Mouse (Mus musculus): ENCODE data around the gene Olfr315. TPM values are rescaled to one million over a fixed set of nuclear protein-coding genes. Genes with fewer than 3 reads are reported as not detected.
"Not testable (repeated sequence)": the region's sequence is repeated elsewhere in the genome, so short reads cannot be mapped to it uniquely, and the experiment has no call there.

Olfr315 gene
- polyA plus RNA-seq (2012; ENCODE audit: insufficient read depth, low replicate concordance) = not detected in 2 replicates

- no peak for TF ChIP-seq FLI1 (IDR thresholded peaks at IDR 0.05; ENCODE audit: low read length)
- no peak for TF ChIP-seq GATA1 (IDR thresholded peaks at IDR 0.05; ENCODE audit: borderline replicate concordance, low read length)
- no peaks in the 10 kb centered on the region for H3K4me1 ChIP-seq
- H3K27me3 ChIP-seq (replicated peaks) = peaks cover 9% of the 10 kb centered on the region
- peaks cover 4% of the 10 kb centered on the region; the same call in 1 of the 2 replicates for H3K9me3 ChIP-seq
- no peak within 1 kb of the TSS for H3K4me3 ChIP-seq (replicated peaks)
- no peaks in the 10 kb centered on the region for H3K36me3 ChIP-seq (replicated peaks; ENCODE audit: low read length)
These were observed at the start of gene Olfr315 for GRCm38 (mm10) chr11:58772888-58773287. TSS of gene Olfr315 (plus strand) at chr11:58773188.

GRCm38 (mm10) chr11:58723914-58724313 is 49.1 kb upstream of the Olfr315 start, which contains the start of gene Olfr318:
TSS of gene Olfr318 (minus strand) at chr11:58724014.
- Histone ChIP-seq H3K4me3 (replicated peaks) (no peak within 1 kb of the TSS), H3K36me3 (replicated peaks; ENCODE audit: low read length) (no peaks in the 10 kb centered on the region), H3K27me3 (replicated peaks) (no peaks in the 10 kb centered on the region), H3K9me3 (no peaks in the 10 kb centered on the region), H3K4me1 (no peaks in the 10 kb centered on the region)
- TF ChIP-seq GATA1 (IDR thresholded peaks at IDR 0.05; ENCODE audit: borderline replicate concordance, low read length) (no peak), FLI1 (IDR thresholded peaks at IDR 0.05; ENCODE audit: low read length) (no peak)

DNA sequence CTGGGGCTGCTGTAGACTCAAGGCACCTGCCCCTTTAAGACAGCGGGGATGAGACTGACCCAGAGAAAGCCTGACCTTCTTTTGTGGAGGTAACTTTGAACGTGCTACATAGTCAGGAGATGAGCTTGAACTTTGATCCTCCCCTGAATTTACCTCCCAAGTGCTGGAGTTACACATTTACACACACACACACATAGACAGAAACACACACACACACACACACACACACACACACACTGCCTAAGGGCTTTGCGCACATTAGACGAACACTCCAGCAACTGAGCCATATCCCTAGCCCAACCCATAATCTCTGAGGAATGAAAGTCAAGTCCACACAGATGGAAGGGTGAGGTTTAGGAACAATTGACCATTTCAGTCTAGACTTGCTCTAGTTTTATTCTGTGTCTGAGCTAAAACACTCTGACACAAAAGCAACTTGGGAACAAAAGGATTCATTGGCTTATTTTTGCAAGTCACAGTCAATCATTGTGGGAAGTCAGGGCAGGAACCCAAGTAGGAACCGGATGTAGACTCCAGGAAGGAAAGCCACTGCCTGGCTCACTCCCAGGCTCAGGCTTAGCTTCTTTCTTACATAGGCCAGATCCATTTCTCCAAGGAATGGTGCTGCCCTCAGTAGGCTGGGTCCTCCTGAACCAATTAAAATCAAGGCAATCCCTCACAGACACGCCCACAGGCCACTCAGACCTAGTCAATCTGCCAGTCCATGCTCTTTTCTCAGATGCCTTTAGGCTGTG is 44.9 kb upstream of the Olfr315 start:
- not testable (repeated sequence) for H3K36me3 ChIP-seq (replicated peaks; ENCODE audit: low read length); H3K4me3 ChIP-seq (replicated peaks); H3K4me1 ChIP-seq; H3K9me3 ChIP-seq; H3K27me3 ChIP-seq (replicated peaks)

DNA sequence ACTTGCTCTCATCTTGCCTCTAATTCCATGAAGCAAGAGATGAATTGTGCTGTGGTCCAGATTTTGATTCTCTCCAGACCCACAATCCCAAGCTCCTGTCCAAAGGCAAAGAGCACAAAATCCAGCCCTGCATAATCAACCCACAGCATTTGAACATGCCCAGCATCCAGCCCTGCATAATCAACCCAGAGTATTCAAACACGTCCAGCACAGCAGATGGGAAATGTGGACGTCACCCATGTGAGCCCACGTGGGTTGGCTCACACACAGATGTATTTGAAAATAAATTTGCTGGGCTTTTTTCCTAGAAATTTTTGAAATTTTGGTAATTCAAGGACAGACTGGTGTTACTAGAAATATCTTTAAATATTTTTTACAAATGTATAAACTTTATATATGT is 39.6 kb upstream of the Olfr315 start:
- H3K4me3 ChIP-seq (replicated peaks) = no peak overlapping the region
- H3K27me3 ChIP-seq (replicated peaks) = peaks cover 10% of the 10 kb centered on the region
- no peak for TF ChIP-seq FLI1 (IDR thresholded peaks at IDR 0.05; ENCODE audit: low read length)
- no peak for TF ChIP-seq GATA1 (IDR thresholded peaks at IDR 0.05; ENCODE audit: borderline replicate concordance, low read length)

DNA sequence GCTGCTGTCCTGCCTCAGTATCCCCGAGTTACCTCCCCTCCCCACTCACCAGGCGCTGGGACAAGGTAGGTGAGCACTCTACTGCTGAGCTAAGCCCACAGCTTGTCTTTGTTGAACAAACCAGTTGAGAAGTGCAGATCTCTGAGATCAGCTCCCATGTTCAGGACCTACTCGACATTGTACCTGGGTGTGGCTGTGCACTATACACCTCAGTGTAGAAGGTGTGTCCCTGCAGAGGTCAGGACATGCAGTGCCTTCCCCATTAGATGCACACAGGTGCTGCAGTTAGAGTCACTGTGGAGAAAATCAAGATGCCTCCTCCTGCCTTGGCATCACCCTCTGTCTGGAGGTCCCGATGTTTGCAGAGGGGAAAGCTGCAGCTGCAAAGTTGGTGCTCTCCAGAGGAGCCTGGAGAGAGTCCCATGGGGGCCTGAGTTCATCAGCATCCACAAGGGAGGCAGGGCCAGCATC is 34.2 kb upstream of the Olfr315 start, which contains the start of gene Olfr317:
Olfr317 (minus strand) TSS at position 421 of the 471 bp plus-strand sequence.
- no peak within 1 kb of the TSS for H3K4me3 ChIP-seq (replicated peaks)
- H3K27me3 ChIP-seq (replicated peaks) = peaks cover 9% of the 10 kb centered on the region
- H3K36me3 ChIP-seq (replicated peaks; ENCODE audit: low read length) = no peaks in the 10 kb centered on the region
- TF ChIP-seq FLI1 (IDR thresholded peaks at IDR 0.05; ENCODE audit: low read length) = no peak
- TF ChIP-seq GATA1 (IDR thresholded peaks at IDR 0.05; ENCODE audit: borderline replicate concordance, low read length) = no peak
- H3K9me3 ChIP-seq = no peaks in the 10 kb centered on the region
- H3K4me1 ChIP-seq = no peaks in the 10 kb centered on the region

More for the DNA sequence above, 39.6 kb upstream of the Olfr315 start:
- Histone ChIP-seq H3K36me3 (replicated peaks; ENCODE audit: low read length) (no peaks in the 10 kb centered on the region), H3K4me1 (no peaks in the 10 kb centered on the region), H3K9me3 (no peaks in the 10 kb centered on the region)

- not testable (repeated sequence) for H3K9me3 ChIP-seq; H3K27me3 ChIP-seq (replicated peaks); H3K36me3 ChIP-seq (replicated peaks; ENCODE audit: low read length); H3K4me3 ChIP-seq (replicated peaks); H3K4me1 ChIP-seq
These were observed 21.9 kb upstream of the Olfr315 start for GRCm38 (mm10) chr11:58751096-58751495.

- Histone ChIP-seq H3K4me3 (replicated peaks) (no peak within 1 kb of the TSS), H3K9me3 (0 out of 2 replicates have a peak, but pooled peaks cover 6% of the 10 kb centered on the region), H3K27me3 (replicated peaks) (peaks cover 3% of the 10 kb centered on the region), H3K36me3 (replicated peaks; ENCODE audit: low read length) (no peaks in the 10 kb centered on the region), H3K4me1 (no peaks in the 10 kb centered on the region)
- TF ChIP-seq GATA1 (IDR thresholded peaks at IDR 0.05; ENCODE audit: borderline replicate concordance, low read length) = no peak
- no peak for TF ChIP-seq FLI1 (IDR thresholded peaks at IDR 0.05; ENCODE audit: low read length)
These were observed 20.6 kb upstream of the Olfr315 start, which contains the start of gene Olfr316 for GRCm38 (mm10) chr11:58752434-58752833. TSS of gene Olfr316 (plus strand) at chr11:58752734.

DNA sequence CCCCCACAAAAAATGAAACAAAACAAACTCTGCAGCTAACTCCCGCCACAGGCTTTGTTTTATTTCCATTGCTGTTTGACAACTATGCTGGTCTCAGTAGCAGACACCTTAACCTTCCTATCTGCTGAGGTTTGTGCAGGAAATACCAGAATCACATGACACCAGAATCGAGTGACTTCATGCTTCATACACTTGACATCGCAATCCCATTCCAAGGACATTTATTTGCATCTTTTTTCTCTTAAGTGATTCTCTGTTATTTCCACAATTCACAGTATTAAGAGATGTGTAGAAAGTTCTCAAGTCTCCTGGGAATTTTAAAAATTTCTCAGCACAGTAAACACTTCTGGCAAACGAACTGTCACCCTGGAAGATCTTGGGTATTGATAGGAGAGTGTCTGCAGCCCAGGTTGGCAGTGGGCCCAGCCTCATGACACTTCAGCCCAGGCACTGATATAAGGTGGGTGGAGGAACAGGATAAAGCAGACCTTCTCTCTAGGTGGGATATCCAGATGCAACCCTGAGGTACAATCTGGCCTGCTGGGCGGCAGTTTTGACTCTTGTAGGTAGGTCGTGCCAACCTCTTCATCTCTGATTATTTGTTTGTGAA is 9.6 kb downstream of the Olfr315 start, which contains the start of gene Olfr314:
Olfr314 (plus strand) TSS at position 473 of the 610 bp plus-strand sequence.
- Histone ChIP-seq H3K27me3 (replicated peaks) (peaks cover 17% of the 10 kb centered on the region), H3K4me1 (no peaks in the 10 kb centered on the region; the same call in 1 of the 2 replicates), H3K4me3 (replicated peaks) (no peak within 1 kb of the TSS), H3K36me3 (replicated peaks; ENCODE audit: low read length) (no peaks in the 10 kb centered on the region), H3K9me3 (peaks cover 7% of the 10 kb centered on the region; the same call in 1 of the 2 replicates)
- TF ChIP-seq FLI1 (IDR thresholded peaks at IDR 0.05; ENCODE audit: low read length) (no peak), GATA1 (IDR thresholded peaks at IDR 0.05; ENCODE audit: borderline replicate concordance, low read length) (no peak)

DNA sequence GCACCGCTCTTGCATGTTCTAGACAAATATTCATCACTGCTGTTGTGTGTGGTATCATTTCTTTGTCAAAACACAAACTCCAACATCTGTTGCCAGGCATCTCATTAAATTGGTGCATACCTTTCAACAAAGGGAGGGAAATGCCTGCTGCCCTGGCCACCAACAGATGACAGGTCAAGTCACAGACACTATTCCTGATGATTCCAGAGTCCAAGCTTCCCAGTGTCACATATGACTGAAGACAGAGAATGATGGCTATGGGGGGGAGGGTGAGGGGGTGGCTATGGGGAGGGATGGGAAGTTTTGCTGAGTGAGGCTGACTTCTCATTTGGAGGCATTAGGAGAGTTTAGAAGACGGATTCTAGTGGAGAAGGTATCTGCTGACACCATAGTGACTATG is 11.2 kb downstream of the Olfr315 start:
- H3K36me3 ChIP-seq (replicated peaks; ENCODE audit: low read length) = no peaks in the 10 kb centered on the region
- H3K9me3 ChIP-seq = no peaks in the 10 kb centered on the region
- peaks cover 12% of the 10 kb centered on the region for H3K27me3 ChIP-seq (replicated peaks)
- H3K4me1 ChIP-seq = no peaks in the 10 kb centered on the region
- H3K4me3 ChIP-seq (replicated peaks) = no peak overlapping the region
- TF ChIP-seq FLI1 (IDR thresholded peaks at IDR 0.05; ENCODE audit: low read length) (no peak), GATA1 (IDR thresholded peaks at IDR 0.05; ENCODE audit: borderline replicate concordance, low read length) (no peak)

- no peak overlapping the region for H3K4me3 ChIP-seq (replicated peaks)
- H3K4me1 ChIP-seq = peaks cover 5% of the 10 kb centered on the region; the same call in 1 of the 2 replicates
- H3K36me3 ChIP-seq (replicated peaks; ENCODE audit: low read length) = no peaks in the 10 kb centered on the region
- no peaks in the 10 kb centered on the region for H3K9me3 ChIP-seq
- peaks cover 15% of the 10 kb centered on the region for H3K27me3 ChIP-seq (replicated peaks)
- TF ChIP-seq FLI1 (IDR thresholded peaks at IDR 0.05; ENCODE audit: low read length) = no peak
- no peak for TF ChIP-seq GATA1 (IDR thresholded peaks at IDR 0.05; ENCODE audit: borderline replicate concordance, low read length)
These were observed 14.7 kb downstream of the Olfr315 start for GRCm38 (mm10) chr11:58787651-58788050.

Data from megakaryocyte, embryonic 14.5 days (primary cell).